19 mouse cellular contexts compared by ENCODE assay signal in genomic region chr12:33692870-33693269, GRCm38 (mm10).
DNase-seq lines count a peak whose midpoint lies in the region; ATAC-seq lines count a peak whose summit lies in the region.
"Had no signal": no experiment of that assay in that cellular context is flagged by ENCODE, and none has a peak within 500 bp of the region (broad histone marks: within the 10 kb centered on the region; RNA-seq: fewer than 3 reads in every experiment).

No protein-coding gene starts in this region.

- H3K4me3 ChIP-seq in embryonic facial prominence, embryonic 14.5 days (ENCODE audit: low read depth, low read length) = no peak overlapping the region
- H3K4me3 ChIP-seq in embryonic facial prominence, embryonic 10.5 days = no peak overlapping the region
- H3K4me3 ChIP-seq in embryonic facial prominence, embryonic 15.5 days (replicated peaks) = no peak overlapping the region
- no peak overlapping the region for H3K4me3 ChIP-seq in hindbrain, embryonic 11.5 days (ENCODE audit: low read depth, low read length)

- H3K9ac ChIP-seq in embryonic facial prominence, embryonic 14.5 days (ENCODE audit: low read depth, low read length) = no peak overlapping the region
- H3K9ac ChIP-seq in embryonic facial prominence, embryonic 15.5 days = no peak overlapping the region
- H3K9ac ChIP-seq in hindbrain, embryonic 11.5 days (ENCODE audit: low read depth, low read length) = no peak overlapping the region

- H3K4me2 ChIP-seq in embryonic facial prominence, embryonic 14.5 days (ENCODE audit: low read depth, low read length) = no peak overlapping the region
- no peak overlapping the region for H3K4me2 ChIP-seq in embryonic facial prominence, embryonic 15.5 days (replicated peaks)
- no peak overlapping the region for H3K4me2 ChIP-seq in hindbrain, embryonic 11.5 days (replicated peaks; ENCODE audit: low read depth, low read length)

- H3K36me3 ChIP-seq in embryonic facial prominence, embryonic 14.5 days (ENCODE audit: control insufficient read depth, insufficient read depth, low read length) = no peaks in the 10 kb centered on the region
- H3K36me3 ChIP-seq in embryonic facial prominence, embryonic 10.5 days (replicated peaks) = no peaks in the 10 kb centered on the region
- H3K36me3 ChIP-seq in embryonic facial prominence, embryonic 15.5 days = no peaks in the 10 kb centered on the region
- no peaks in the 10 kb centered on the region for H3K36me3 ChIP-seq in hindbrain, embryonic 11.5 days (ENCODE audit: control insufficient read depth, insufficient read depth, low read length)
- H3K36me3 ChIP-seq: G1E had no signal

- DNase-seq in embryonic facial prominence, embryonic 14.5 days (ENCODE audit: low spot score) = peak; percentile 62
- no peak for DNase-seq in embryonic facial prominence, embryonic 10.5 days (ENCODE audit: low spot score)
- no peak for DNase-seq in hindbrain, embryonic 11.5 days (ENCODE audit: low spot score)
- DNase-seq: adrenal gland, adult 2 months; adrenal gland, adult 8-10 months; adrenal gland, postnatal 10 days; adrenal gland, postnatal 14 days; adrenal gland, postnatal 25 days; adrenal gland, postnatal 36 days; B cell, adult 2 months; cerebellum, adult 11 months; cerebellum, adult 11-12 months; cerebellum, adult 18-20 months had no signal

- no peaks in the 10 kb centered on the region for H3K9me3 ChIP-seq in embryonic facial prominence, embryonic 14.5 days (ENCODE audit: control insufficient read depth, low read length)
- H3K9me3 ChIP-seq in embryonic facial prominence, embryonic 10.5 days = no peaks in the 10 kb centered on the region
- no peaks in the 10 kb centered on the region for H3K9me3 ChIP-seq in embryonic facial prominence, embryonic 15.5 days (replicated peaks)
- no peaks in the 10 kb centered on the region for H3K9me3 ChIP-seq in hindbrain, embryonic 11.5 days (ENCODE audit: control insufficient read depth, low read length)
- H3K9me3 ChIP-seq: G1E had no signal

- WGBS in embryonic facial prominence, embryonic 14.5 days = 74% methylated on average over 3 of the region's 3 CpGs
- WGBS in embryonic facial prominence, embryonic 10.5 days = 86% methylated on average over 3 of the region's 3 CpGs
- WGBS in embryonic facial prominence, embryonic 15.5 days = 63% methylated on average over 3 of the region's 3 CpGs
- WGBS in hindbrain, embryonic 11.5 days = 88% methylated on average over 3 of the region's 3 CpGs

- H3K27ac ChIP-seq in embryonic facial prominence, embryonic 14.5 days (replicated peaks; ENCODE audit: low read depth, low read length) = no peak overlapping the region
- no peak overlapping the region for H3K27ac ChIP-seq in embryonic facial prominence, embryonic 10.5 days (replicated peaks)
- H3K27ac ChIP-seq in embryonic facial prominence, embryonic 15.5 days (replicated peaks) = no peak overlapping the region
- H3K27ac ChIP-seq in hindbrain, embryonic 11.5 days (ENCODE audit: low read depth, low read length) = no peak overlapping the region

- ATAC-seq in embryonic facial prominence, embryonic 14.5 days (ENCODE audit: low read depth) = peak; percentile 60; the same call in 1 of the 2 replicates
- peak; percentile 70 for ATAC-seq in embryonic facial prominence, embryonic 15.5 days (ENCODE audit: insufficient number of reproducible peaks, low FRiP score, low TSS enrichment, low read depth)
- no peak for ATAC-seq in hindbrain, embryonic 11.5 days (ENCODE audit: low FRiP score)
- ATAC-seq: activated CD4-positive, CD25-positive, alpha-beta regulatory T cell, adult 4 months; CD4-positive, CD25-positive, alpha-beta regulatory T cell, adult 4 months; Patski had no signal

- no peaks in the 10 kb centered on the region for H3K4me1 ChIP-seq in embryonic facial prominence, embryonic 14.5 days (ENCODE audit: control insufficient read depth, insufficient read depth, low read length)
- peaks cover 8% of the 10 kb centered on the region for H3K4me1 ChIP-seq in embryonic facial prominence, embryonic 10.5 days
- no peaks in the 10 kb centered on the region for H3K4me1 ChIP-seq in embryonic facial prominence, embryonic 15.5 days
- no peaks in the 10 kb centered on the region for H3K4me1 ChIP-seq in hindbrain, embryonic 11.5 days (replicated peaks; ENCODE audit: control insufficient read depth, insufficient read depth, low read length)

- no peaks in the 10 kb centered on the region for H3K27me3 ChIP-seq in embryonic facial prominence, embryonic 14.5 days (replicated peaks; ENCODE audit: control insufficient read depth, insufficient read depth, low read length)
- H3K27me3 ChIP-seq in embryonic facial prominence, embryonic 10.5 days (replicated peaks; ENCODE audit: low read depth, poor library complexity, severe bottlenecking) = no peaks in the 10 kb centered on the region
- H3K27me3 ChIP-seq in embryonic facial prominence, embryonic 15.5 days = no peaks in the 10 kb centered on the region
- H3K27me3 ChIP-seq in hindbrain, embryonic 11.5 days (ENCODE audit: control insufficient read depth, insufficient read depth, low read length) = no peaks in the 10 kb centered on the region
- H3K27me3 ChIP-seq: CH12.LX had no signal
